Mouse (Mus musculus) cortical plate, adult 2 months (tissue): ENCODE results near the gene Isy1.

Source experiments
- CTCF ChIP-seq: fragments of 200-500 bp; IDR thresholded peaks from 2 replicates; pipeline ENCODE4 v1.5.1; 2011; ENCODE audit warnings: mild to moderate bottlenecking, control low read depth, low read length; ENCODE audit not compliant: insufficient read depth; ENCODE audit errors: extremely low read depth
- POLR2A ChIP-seq: fragments of 200-500 bp; IDR thresholded peaks from 2 replicates; pipeline ENCODE4 v1.6.1; 2011; ENCODE audit warnings: mild to moderate bottlenecking, low read length, control low read depth; ENCODE audit not compliant: insufficient read depth; ENCODE audit errors: extremely low read depth

- TF ChIP-seq POLR2A (no peak), CTCF (no peak)
Measured at GRCm38 (mm10) chr6:87778294-87779173, 60.1 kb downstream of the Isy1 start.
